Mouse (Mus musculus) embryo, embryonic 11 days (tissue): ENCODE measurements around the gene Kcnq2.

ENCODE experiments used
- DNase-seq: peaks from one replicate; pipeline ENCODE4 v3.0.0-alpha.2; 2015

Kcnq2 gene

GRCm38 (mm10) chr2:181038644-181039355 is 96.3 kb downstream of the Kcnq2 start:
- peak; percentile 75 for DNase-seq

- no peak for DNase-seq
Observed at GRCm38 (mm10) chr2:181036561-181036960, 98.5 kb downstream of the Kcnq2 start.

GRCm38 (mm10) chr2:181035186-181035585 is 99.9 kb downstream of the Kcnq2 start:
- no peak for DNase-seq

- DNase-seq = no peak
Observed at GRCm38 (mm10) chr2:181033310-181033709, 101.8 kb downstream of the Kcnq2 start.

GRCm38 (mm10) chr2:181032407-181032806 is 102.7 kb downstream of the Kcnq2 start:
- peak; percentile 42 for DNase-seq

GRCm38 (mm10) chr2:181031406-181031934 is 103.6 kb downstream of the Kcnq2 start:
- DNase-seq = no peak
